ENCODE assay signal across 8 mouse cellular contexts in genomic region chr3:122293223-122293953, GRCm38 (mm10). TPM values are rescaled to one million over a fixed set of nuclear protein-coding genes. Genes with fewer than 3 reads are reported as not detected.
DNase-seq lines count a peak whose midpoint lies in the region; ATAC-seq and TF ChIP-seq lines count a peak whose summit lies in the region.

No protein-coding gene starts in this region.

- H3K9me3 ChIP-seq in forebrain, embryonic 14.5 days (replicated peaks; ENCODE audit: control insufficient read depth, low read length) = no peaks in the 10 kb centered on the region
- H3K9me3 ChIP-seq in liver, postnatal 0 days (ENCODE audit: low read length) = no peaks in the 10 kb centered on the region

- peak; percentile 85 to 90 for DNase-seq in cerebellum, postnatal 25 days
- DNase-seq in cerebellum, adult 11 months = no peak
- DNase-seq in urinary bladder, postnatal 14 days (ENCODE audit: low spot score) = peak; percentile 88
- DNase-seq in urinary bladder, adult 2 months (ENCODE audit: low spot score) = no peak
- no peak for DNase-seq in forebrain, embryonic 14.5 days (ENCODE audit: low spot score)
- DNase-seq in liver, postnatal 0 days = no peak
- DNase-seq in skeletal muscle tissue, adult 2 months (ENCODE audit: low read depth, low spot score) = peak; percentile 82

- peak overlapping the region; percentile 75 for H3K4me2 ChIP-seq in forebrain, embryonic 14.5 days (ENCODE audit: low read length)
- peak overlapping the region; percentile 100 for H3K4me2 ChIP-seq in liver, postnatal 0 days (ENCODE audit: low read depth, low read length)

- no peak for TF ChIP-seq CTCF in liver, postnatal 0 days (IDR thresholded peaks at IDR 0.05; ENCODE audit: low read depth)

- H3K4me1 ChIP-seq in forebrain, embryonic 14.5 days (ENCODE audit: control insufficient read depth, insufficient read depth, low read length) = peaks cover 21% of the 10 kb centered on the region
- H3K4me1 ChIP-seq in liver, postnatal 0 days (ENCODE audit: insufficient read depth) = peaks cover 18% of the 10 kb centered on the region

- H3K4me3 ChIP-seq in forebrain, embryonic 14.5 days (ENCODE audit: low read depth, low read length) = peak overlapping the region; percentile 82
- peak overlapping the region; percentile 92 for H3K4me3 ChIP-seq in liver, postnatal 0 days (ENCODE audit: low read depth, low read length)

- ATAC-seq in forebrain, embryonic 14.5 days = peak; percentile 59
- peak; percentile 28 for ATAC-seq in inflammation-experienced regulatory T-cells, adult 6 months
- peak; percentile 90 for ATAC-seq in liver, postnatal 0 days

- peak overlapping the region; percentile 93 for H3K9ac ChIP-seq in forebrain, embryonic 14.5 days (ENCODE audit: low read length)
- H3K9ac ChIP-seq in liver, postnatal 0 days (replicated peaks) = peak overlapping the region; percentile 80

- H3K27ac ChIP-seq in forebrain, embryonic 14.5 days (ENCODE audit: low read depth, low read length) = peak overlapping the region; percentile 99
- H3K27ac ChIP-seq in liver, postnatal 0 days (ENCODE audit: low read depth) = peak overlapping the region; percentile 88

- no peaks in the 10 kb centered on the region for H3K27me3 ChIP-seq in forebrain, embryonic 14.5 days (replicated peaks; ENCODE audit: control insufficient read depth, insufficient read depth, low read length)
- no peaks in the 10 kb centered on the region for H3K27me3 ChIP-seq in liver, postnatal 0 days (ENCODE audit: insufficient read depth, low read length)

- H3K36me3 ChIP-seq in forebrain, embryonic 14.5 days (ENCODE audit: control insufficient read depth, insufficient read depth, low read length) = no peaks in the 10 kb centered on the region
- H3K36me3 ChIP-seq in liver, postnatal 0 days (replicated peaks; ENCODE audit: insufficient read depth, low read length) = no peaks in the 10 kb centered on the region

- WGBS in forebrain, embryonic 14.5 days = under 1% methylated on average over 84 of the region's 105 CpGs
- WGBS in liver, postnatal 0 days (ENCODE audit: insufficient replicate concordance) = under 1% methylated on average over 77 of the region's 105 CpGs

- TF ChIP-seq EP300 in liver, postnatal 0 days (IDR thresholded peaks at IDR 0.05; ENCODE audit: low read depth) = no peak

RNA-seq across cellular contexts. Expression of gene Bcar3, which starts 0.5 kb away (rescaled TPM):
- 33.1 and 40.3 TPM in 2 replicates for polyA plus RNA-seq in urinary bladder, adult 2 months (2012; rRNA removed)
- 4.2 and 6.8 TPM in 2 replicates for polyA plus RNA-seq in forebrain, embryonic 14.5 days (2014; fragmentation: Nextera tagmentation; extraction: Ambion mirVana)
- under 1 TPM in 1 of 3 experiments, not detected in 2; 0.58 TPM for polyA plus RNA-seq in inflammation-experienced regulatory T-cells, adult 6 months (2017; shearing (Covaris generic))
- 11.2 and 12.6 TPM in 2 replicates for polyA plus RNA-seq in liver, postnatal 0 days (2015; fragmentation: Nextera tagmentation; extraction: Ambion mirVana)

RNA-seq across cellular contexts. Expression of gene Dnttip2, which starts 19.2 kb away (rescaled TPM):
- polyA plus RNA-seq in urinary bladder, adult 2 months (2012; rRNA removed) = 32.1 and 33.5 TPM in 2 replicates
- 60.5 and 61.0 TPM in 2 replicates for polyA plus RNA-seq in forebrain, embryonic 14.5 days (2014; fragmentation: Nextera tagmentation; extraction: Ambion mirVana)
- 100 to 1,000 TPM; 101 to 118 (median 101) TPM for polyA plus RNA-seq in inflammation-experienced regulatory T-cells, adult 6 months (2017; shearing (Covaris generic))
- polyA plus RNA-seq in liver, postnatal 0 days (2015; fragmentation: Nextera tagmentation; extraction: Ambion mirVana) = 23.8 and 25.3 TPM in 2 replicates

RNA-seq across cellular contexts. Expression of gene Gclm, which starts 48.0 kb away (rescaled TPM):
- 84.0 and 84.1 TPM in 2 replicates for polyA plus RNA-seq in urinary bladder, adult 2 months (2012; rRNA removed)
- polyA plus RNA-seq in forebrain, embryonic 14.5 days (2014; fragmentation: Nextera tagmentation; extraction: Ambion mirVana) = 34.7 and 36.7 TPM in 2 replicates
- polyA plus RNA-seq in inflammation-experienced regulatory T-cells, adult 6 months (2017; shearing (Covaris generic)) = 10 to 100 TPM in 1 of 3 experiments, 1 to 10 TPM in 2; 5.8 to 10.5 (median 9.3) TPM
- polyA plus RNA-seq in liver, postnatal 0 days (2015; fragmentation: Nextera tagmentation; extraction: Ambion mirVana) = 391 and 407 TPM in 2 replicates

Comparison
In these comparisons a context has a peak if more than half of its experiments do, and no peak if none do; other contexts are left out.
1. DNase-seq: peak in cerebellum, postnatal 25 days (2 of 2), urinary bladder, postnatal 14 days (single experiment) and skeletal muscle tissue, adult 2 months (single experiment); none in cerebellum, adult 11 months (single experiment), urinary bladder, adult 2 months (single experiment), forebrain, embryonic 14.5 days (single experiment) and liver, postnatal 0 days (single experiment).
2. ATAC-seq: peak in every context shown above with its lines; median percentile 90 in liver, postnatal 0 days; 59 in forebrain, embryonic 14.5 days; 28 in inflammation-experienced regulatory T-cells, adult 6 months.